Mouse (Mus musculus) MEL (cell line): ENCODE results near the gene Glyctk. TPM values are rescaled to one million over a fixed set of nuclear protein-coding genes. Genes with fewer than 3 reads are reported as not detected.

ENCODE experiments used
- DNase-seq: peaks from one replicate; pipeline ENCODE4 v3.0.0; 2011; ENCODE audit warnings: low read depth, low spot score
- H3K27ac ChIP-seq: 2 replicates; pipeline ENCODE4 v1.5.1; 2012; ENCODE audit warnings: low read depth, mild to moderate bottlenecking, control low read depth, low read length, moderate library complexity; ENCODE audit not compliant: control insufficient read depth
- H3K27me3 ChIP-seq, 2 experiments: fragments of 150-350 bp in 1 of 2; sonication (generic) in 1 of 2; 2 replicates each; pipeline ENCODE4 v1.6.1; 2012; ENCODE audit warnings: low read length in 2 of 2, mild to moderate bottlenecking in 2 of 2, improper control_type of control experiment in 1 of 2, moderate library complexity in 1 of 2; ENCODE audit not compliant: insufficient read depth in 2 of 2, control insufficient read depth in 1 of 2
- H3K36me3 ChIP-seq, 2 experiments: 2 replicates each; pipeline ENCODE4 v1.6.1; 2012 to 2014; ENCODE audit warnings: low read length in 2 of 2, improper control_type of control experiment in 1 of 2, inconsistent platforms in 1 of 2, mild to moderate bottlenecking in 1 of 2; ENCODE audit not compliant: insufficient read depth in 2 of 2, control insufficient read depth in 1 of 2
- H3K4me1 ChIP-seq, 2 experiments: fragments of 150-350 bp in 1 of 2; sonication (generic) in 1 of 2; 2 replicates each; pipeline ENCODE4 v1.6.1; 2012; ENCODE audit warnings: low read length in 2 of 2, improper control_type of control experiment in 1 of 2, mild to moderate bottlenecking in 1 of 2; ENCODE audit not compliant: insufficient read depth in 2 of 2, control insufficient read depth in 1 of 2
- H3K4me3 ChIP-seq, 2 experiments: fragments of 150-350 bp in 1 of 2; sonication (generic) in 1 of 2; 2 replicates each; pipeline ENCODE4 v1.5.1; 2012; ENCODE audit warnings: low read depth in 2 of 2, low read length in 2 of 2, mild to moderate bottlenecking in 2 of 2, moderate library complexity in 2 of 2, control low read depth in 1 of 2, improper control_type of control experiment in 1 of 2; ENCODE audit not compliant: control insufficient read depth in 1 of 2, insufficient read depth in 1 of 2
- H3K79me2 ChIP-seq: 2 replicates; pipeline ENCODE4 v1.6.1; 2012; ENCODE audit warnings: mild to moderate bottlenecking, low read length, moderate library complexity; ENCODE audit not compliant: control insufficient read depth, poor library complexity, insufficient read depth
- H3K9ac ChIP-seq: 2 replicates; pipeline ENCODE4 v1.6.1; 2012; ENCODE audit warnings: low read depth, mild to moderate bottlenecking, control low read depth, low read length, moderate library complexity; ENCODE audit not compliant: control insufficient read depth, poor library complexity, severe bottlenecking
- H3K9me3 ChIP-seq: fragments of 150-350 bp; sonication (generic); replicated peaks from 2 replicates; pipeline ENCODE4 v1.6.1; 2012; ENCODE audit warnings: mild to moderate bottlenecking, low read length, improper control_type of control experiment, moderate library complexity; ENCODE audit not compliant: insufficient read depth
- ELF1 ChIP-seq: IDR thresholded peaks from 2 replicates; pipeline ENCODE4 v1.6.1; 2014; ENCODE audit warnings: low read depth, mild to moderate bottlenecking, inconsistent platforms, low read length, improper control_type of control experiment, moderate library complexity
- ETS1 ChIP-seq: IDR thresholded peaks from 2 replicates; pipeline ENCODE4 v1.6.1; 2012; ENCODE audit warnings: low read depth, mild to moderate bottlenecking, inconsistent platforms, low read length, improper control_type of control experiment, moderate library complexity
- JUND ChIP-seq: IDR thresholded peaks from 2 replicates; pipeline ENCODE4 v1.6.1; 2011; ENCODE audit warnings: low read depth, mild to moderate bottlenecking, improper control_type of control experiment, low read length
- MAFK ChIP-seq: IDR thresholded peaks from 2 replicates; pipeline ENCODE4 v1.6.1; 2011; ENCODE audit warnings: low read depth, mild to moderate bottlenecking, low read length, improper control_type of control experiment, borderline replicate concordance
- MAX ChIP-seq: IDR thresholded peaks from 2 replicates; pipeline ENCODE4 v1.6.1; 2011; ENCODE audit warnings: low read length, improper control_type of control experiment
- MAZ ChIP-seq: IDR thresholded peaks from 2 replicates; pipeline ENCODE4 v1.6.1; 2012; ENCODE audit warnings: low read depth, mild to moderate bottlenecking, inconsistent platforms, low read length, improper control_type of control experiment
- MXI1 ChIP-seq: IDR thresholded peaks from 2 replicates; pipeline ENCODE4 v1.6.1; 2011; ENCODE audit warnings: mild to moderate bottlenecking, low read depth, low read length, improper control_type of control experiment
- MYB ChIP-seq: IDR thresholded peaks from 2 replicates; pipeline ENCODE4 v1.6.1; 2011; ENCODE audit warnings: mild to moderate bottlenecking, low read depth, low read length, improper control_type of control experiment
- MYC ChIP-seq: IDR thresholded peaks from 2 replicates; pipeline ENCODE4 v1.6.1; 2011; ENCODE audit warnings: low read depth, mild to moderate bottlenecking, low read length, improper control_type of control experiment, moderate library complexity
- NRF1 ChIP-seq: IDR thresholded peaks from 2 replicates; pipeline ENCODE4 v1.6.1; 2014; ENCODE audit warnings: low read depth, mild to moderate bottlenecking, inconsistent platforms, low read length, improper control_type of control experiment, moderate library complexity; ENCODE audit not compliant: poor library complexity, insufficient read depth, severe bottlenecking
- RAD21 ChIP-seq: IDR thresholded peaks from 2 replicates; pipeline ENCODE4 v1.6.1; 2011; ENCODE audit warnings: mild to moderate bottlenecking, low read depth, low read length, improper control_type of control experiment
- RCOR1 ChIP-seq: IDR thresholded peaks from 2 replicates; pipeline ENCODE4 v1.6.1; 2012; ENCODE audit warnings: low read depth, mild to moderate bottlenecking, inconsistent platforms, low read length, improper control_type of control experiment
- SIN3A ChIP-seq: IDR thresholded peaks from 2 replicates; pipeline ENCODE4 v1.6.1; 2012; ENCODE audit warnings: low read length, improper control_type of control experiment, inconsistent platforms
- TCF12 ChIP-seq: IDR thresholded peaks from 2 replicates; pipeline ENCODE4 v1.6.1; 2014; ENCODE audit warnings: low read depth, mild to moderate bottlenecking, inconsistent platforms, low read length, improper control_type of control experiment, moderate library complexity
- USF1 ChIP-seq: IDR thresholded peaks from 2 replicates; pipeline ENCODE4 v1.6.1; 2014; ENCODE audit warnings: low read depth, mild to moderate bottlenecking, inconsistent platforms, low read length, improper control_type of control experiment, moderate library complexity
- USF2 ChIP-seq, 2 experiments: IDR thresholded peaks; 2 replicates each; pipeline ENCODE4 v1.6.1; 2011 to 2012; ENCODE audit warnings: improper control_type of control experiment in 2 of 2, low read length in 2 of 2, borderline replicate concordance in 1 of 2, inconsistent platforms in 1 of 2, low read depth in 1 of 2, mild to moderate bottlenecking in 1 of 2; ENCODE audit not compliant: insufficient read depth in 1 of 2
- ZC3H11A ChIP-seq: IDR thresholded peaks from 2 replicates; pipeline ENCODE4 v1.6.1; 2012; ENCODE audit warnings: low read depth, mild to moderate bottlenecking, inconsistent platforms, low read length, improper control_type of control experiment
- polyA plus RNA-seq, 2 experiments: library from polyadenylated mRNA; stranded (reverse) in 1 of 2; unstranded in 1 of 2; fragments of >175 nt in 1 of 2; fragments of >200 nt in 1 of 2; gene quantifications; 2 replicates each; pipeline versions ENCODE4 v1.2.1 to v1.2.4; 2012; ENCODE audit warnings: low replicate concordance in 2 of 2, low read depth in 1 of 2; ENCODE audit not compliant: insufficient read length in 2 of 2, insufficient read depth in 1 of 2, missing spikeins in 1 of 2
- total RNA-seq: library from RNA; depleted of rRNA; stranded (reverse); fragments of 300-350 nt; gene quantifications from 2 replicates; pipeline ENCODE4 v1.2.3, GENCODE M21; 2012

Gene Glyctk
- total and polyA plus RNA-seq, 3 experiments = 3.1 to 3.3 TPM; not detected in 1

DNA sequence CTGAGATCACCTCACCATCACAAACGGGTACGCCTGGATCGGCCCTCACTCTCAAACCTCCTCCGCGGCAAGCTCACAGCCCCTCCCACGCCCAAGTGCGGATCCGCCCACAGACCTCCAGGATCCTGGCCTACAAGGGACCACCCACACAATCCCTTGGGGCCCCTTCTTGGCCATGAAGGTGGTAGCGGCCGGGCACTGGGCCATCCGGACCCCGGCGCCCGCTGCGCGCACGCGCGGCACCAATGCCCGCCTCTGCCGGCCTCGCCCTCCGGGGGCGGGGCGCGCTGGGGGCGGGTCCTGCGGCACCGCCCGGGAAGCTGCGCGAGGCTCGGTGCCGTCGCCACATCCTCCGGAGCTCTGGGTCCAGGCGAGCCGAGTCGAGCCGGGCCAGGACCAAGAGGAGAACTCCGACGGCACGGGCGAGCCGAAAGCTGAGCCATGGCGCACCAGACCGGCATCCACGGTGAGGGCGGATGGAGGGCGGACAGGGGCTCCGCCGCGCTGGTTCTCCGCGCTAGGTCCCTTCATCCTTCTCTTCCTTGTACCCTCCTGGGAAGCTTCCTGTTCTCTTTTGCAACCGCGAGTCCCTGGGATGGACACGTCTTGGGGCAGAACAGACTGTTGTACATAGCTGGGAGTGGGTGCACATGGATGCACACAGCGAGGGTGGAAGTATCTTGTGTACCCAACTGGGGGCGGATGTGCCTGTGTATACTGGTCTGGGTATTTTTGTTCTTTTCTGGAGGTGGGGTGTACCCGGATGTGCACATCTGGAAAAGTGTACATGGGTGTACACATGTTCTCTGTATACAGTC is 45.1 kb upstream of the Glyctk start, which contains the start of gene Twf2 (continued):
- TF ChIP-seq MYB (no peak), USF2 (IDR thresholded peaks at IDR 0.05; ENCODE audit: borderline replicate concordance in 1 of 2, insufficient read depth in 1 of 2, low read depth in 1 of 2, low read length in 2 of 2) (no peak), MAX (no peak; the same call in 1 of the 2 replicates)

DNA sequence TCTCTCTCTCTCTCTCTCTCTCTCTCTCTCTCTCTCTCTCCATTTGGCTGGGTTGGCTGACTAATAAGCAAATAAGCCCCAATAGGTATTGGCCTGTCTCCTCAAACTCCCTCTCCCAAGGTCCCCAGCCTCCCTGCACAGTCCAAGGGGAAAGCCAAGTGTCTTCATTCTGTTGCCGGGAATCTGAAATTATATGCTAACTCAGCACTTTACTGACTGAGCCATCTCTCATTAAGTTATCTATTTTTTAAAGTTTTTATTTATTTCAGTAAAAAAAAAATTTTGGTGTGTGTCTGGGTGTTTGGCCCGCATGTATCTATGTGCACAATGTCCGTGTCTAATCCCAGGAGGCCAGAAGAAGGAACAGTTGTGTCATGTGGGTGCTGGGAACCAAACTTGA is 44.0 kb upstream of the Glyctk start:
- peak overlapping the region; percentile 60 for H3K9ac ChIP-seq
- TF ChIP-seq JUND = no peak
- peak; percentile 96 for TF ChIP-seq MAFK
- no peak for TF ChIP-seq ETS1
- H3K9me3 ChIP-seq = no peaks in the 10 kb centered on the region
- DNase-seq = no peak
- peak overlapping the region; percentile 58 to 67 for H3K4me3 ChIP-seq
- H3K27ac ChIP-seq = peak overlapping the region; percentile 58
- H3K4me1 ChIP-seq = peaks cover 9 to 35% of the 10 kb centered on the region in 2 experiments
- H3K36me3 ChIP-seq = peaks cover 0 to 19% of the 10 kb centered on the region in 2 experiments; a peak in 2 of 4 replicates
- H3K27me3 ChIP-seq = no peaks in the 10 kb centered on the region
- H3K79me2 ChIP-seq = peaks cover 18% of the 10 kb centered on the region

DNA sequence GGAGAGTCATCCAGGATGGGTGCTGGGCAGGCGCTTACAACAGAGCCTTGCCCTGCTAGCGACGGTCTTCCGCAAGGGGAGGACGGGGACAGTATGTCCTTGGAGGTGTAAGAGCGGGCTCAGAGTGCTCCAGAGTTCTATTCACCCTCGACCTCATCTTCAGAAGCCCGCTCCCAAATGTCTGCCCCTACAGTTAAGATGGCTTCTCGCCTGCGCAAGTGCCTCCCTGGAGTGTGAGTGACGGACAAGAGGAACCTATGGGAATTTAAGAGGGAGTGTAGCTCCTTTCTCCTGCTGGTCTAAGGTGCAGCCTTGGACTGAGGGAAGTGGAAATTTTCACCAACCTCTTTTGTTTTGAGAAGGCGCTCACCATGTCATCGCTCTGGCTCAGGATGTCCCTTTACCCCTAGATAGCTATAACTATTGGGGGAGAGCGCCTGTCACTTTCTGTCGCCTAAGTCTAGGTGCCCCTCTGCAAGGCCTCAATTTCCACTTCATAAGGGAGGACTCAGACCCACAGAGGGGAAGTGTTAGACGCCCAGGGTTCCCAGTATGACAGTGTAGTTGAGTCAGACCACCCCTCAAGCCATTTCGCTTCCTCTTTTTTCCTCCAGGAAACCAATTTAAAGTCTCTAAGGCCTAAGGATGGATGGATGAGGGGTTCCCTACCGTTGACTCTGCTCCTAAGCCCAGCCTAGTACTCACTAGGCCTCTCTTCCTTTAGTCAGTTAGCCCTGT is 41.8 kb upstream of the Glyctk start, which contains the start of gene Ppm1m:
Ppm1m (minus strand) TSS at position 212 of the 738 bp plus-strand sequence.
- H3K4me1 ChIP-seq = peaks cover 9 to 32% of the 10 kb centered on the region in 2 experiments

DNA sequence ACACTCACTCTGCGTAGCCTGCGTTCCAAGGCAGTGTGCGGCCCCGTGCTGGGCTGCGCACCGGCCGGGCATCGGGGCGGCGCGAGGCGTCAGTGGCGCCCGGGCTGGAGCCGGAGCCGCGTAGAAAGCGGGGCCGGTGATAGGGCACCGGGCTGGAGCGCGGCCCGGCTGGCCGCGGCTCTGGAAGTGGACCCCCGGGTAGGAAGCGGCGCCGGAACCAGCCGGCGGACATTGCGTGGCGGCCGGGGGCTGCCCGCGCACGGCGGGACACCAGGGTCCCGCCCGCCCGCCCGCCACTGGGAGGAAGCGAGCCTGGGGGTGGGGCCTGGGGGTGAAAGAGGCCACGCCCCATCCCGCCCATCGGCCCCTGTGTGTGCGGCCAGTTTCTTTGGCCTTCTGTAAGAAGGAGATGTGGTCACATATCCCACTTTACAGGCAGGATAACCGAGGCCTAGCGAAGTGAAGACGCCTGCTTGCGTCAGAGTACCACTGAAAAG is 41.1 kb upstream of the Glyctk start:
- no peaks in the 10 kb centered on the region for H3K27me3 ChIP-seq
- peak overlapping the region; percentile 55 to 59 for H3K4me3 ChIP-seq
- peak overlapping the region; percentile 50 for H3K27ac ChIP-seq
- peaks cover 0 to 16% of the 10 kb centered on the region in 2 experiments; a peak in 2 of 4 replicates for H3K36me3 ChIP-seq
- peaks cover 13% of the 10 kb centered on the region for H3K79me2 ChIP-seq
- H3K4me1 ChIP-seq = peaks cover 6 to 27% of the 10 kb centered on the region in 2 experiments
- H3K9ac ChIP-seq = peak overlapping the region; percentile 92
- peak; percentile 83 for DNase-seq
- no peaks in the 10 kb centered on the region for H3K9me3 ChIP-seq
- TF ChIP-seq USF2 (IDR thresholded peaks at IDR 0.05; ENCODE audit: borderline replicate concordance in 1 of 2, insufficient read depth in 1 of 2, low read depth in 1 of 2, low read length in 2 of 2) (no peak), USF1 (no peak), MXI1 (no peak; the same call in 1 of the 2 replicates), MAX (no peak), ETS1 (0 out of 2 replicates have a peak, but pooled peaks have one; percentile 15), ELF1 (0 out of 2 replicates have a peak, but pooled peaks have one; percentile 11), MAFK (no peak), NRF1 (0 out of 2 replicates have a peak, but pooled peaks have one; percentile 13), MYC (no peak), TCF12 (no peak), ZC3H11A (no peak), MAZ (no peak; the same call in 1 of the 2 replicates), RAD21 (no peak), MYB (no peak), SIN3A (no peak)

More for the DNA sequence above, 41.8 kb upstream of the Glyctk start, which contains the start of gene Ppm1m:
- no peaks in the 10 kb centered on the region for H3K9me3 ChIP-seq
- peak within 1 kb of the TSS; percentile 50 for H3K27ac ChIP-seq
- H3K36me3 ChIP-seq = peaks cover 0 to 18% of the 10 kb centered on the region in 2 experiments; a peak in 2 of 4 replicates
- H3K4me3 ChIP-seq = peak within 1 kb of the TSS; percentile 55 to 59
- H3K79me2 ChIP-seq = peaks cover 14% of the 10 kb centered on the region
- peak within 1 kb of the TSS; percentile 92 for H3K9ac ChIP-seq
- no peak for TF ChIP-seq RCOR1
- TF ChIP-seq USF2 (IDR thresholded peaks at IDR 0.05; ENCODE audit: borderline replicate concordance in 1 of 2, insufficient read depth in 1 of 2, low read depth in 1 of 2, low read length in 2 of 2) = no peak
- no peaks in the 10 kb centered on the region for H3K27me3 ChIP-seq
- peak; percentile 61 for DNase-seq
